Mouse (Mus musculus) limb, embryonic 12.5 days (tissue): ENCODE data around the gene Dnajc5. TPM values are rescaled to one million over a fixed set of nuclear protein-coding genes. Genes with fewer than 3 reads are reported as not detected.
A peak's percentile ranks its signal among the peaks of the same experiment; 100 is the strongest.
"Not testable (repeated sequence)": the region's sequence is repeated elsewhere in the genome, so short reads cannot be mapped to it uniquely, and the experiment has no call there.

ENCODE experiments used
- ATAC-seq: fragments of 200-750 bp; cut with Nextera tagmentation; 2 replicates; pipeline ENCODE4 v1.8.0; 2017; ENCODE audit warnings: low read depth, moderate TSS enrichment; ENCODE audit not compliant: insufficient number of reproducible peaks, insufficient read depth, low FRiP score, low TSS enrichment
- H3K27ac ChIP-seq: fragments of 300-500 bp; sonication (generic); 2 replicates; pipeline ENCODE4 v1.5.1; 2016; ENCODE audit warnings: mild to moderate bottlenecking, moderate library complexity
- H3K27me3 ChIP-seq: fragments of 300-500 bp; sonication (generic); 2 replicates; pipeline ENCODE4 v1.6.1; 2016; ENCODE audit warnings: mild to moderate bottlenecking, moderate library complexity
- H3K36me3 ChIP-seq: fragments of 300-500 bp; sonication (generic); 2 replicates; pipeline ENCODE4 v1.6.1; 2016; ENCODE audit warnings: mild to moderate bottlenecking, moderate library complexity
- H3K4me1 ChIP-seq: fragments of 300-500 bp; sonication (generic); replicated peaks from 2 replicates; pipeline ENCODE4 v1.6.1; 2016
- H3K4me2 ChIP-seq: fragments of 300-500 bp; sonication (generic); 2 replicates; pipeline ENCODE4 v1.6.1; 2016; ENCODE audit warnings: mild to moderate bottlenecking, moderate library complexity
- H3K4me3 ChIP-seq: fragments of 300-500 bp; sonication (generic); replicated peaks from 2 replicates; pipeline ENCODE4 v1.5.1; 2016; ENCODE audit warnings: mild to moderate bottlenecking
- H3K9ac ChIP-seq: fragments of 300-500 bp; sonication (generic); replicated peaks from 2 replicates; pipeline ENCODE4 v1.6.1; 2016; ENCODE audit warnings: mild to moderate bottlenecking, moderate library complexity
- H3K9me3 ChIP-seq: fragments of 300-500 bp; sonication (generic); 2 replicates; pipeline ENCODE4 v1.6.1; 2016; ENCODE audit warnings: mild to moderate bottlenecking, moderate library complexity
- WGBS: fragments of 180-500 bp; shearing (Covaris S2); methylation state at CpG from one replicate; pipeline ENCODE4 v1.1.7; 2016; 5-methylcytosine and 5-hydroxymethylcytosine counted together
- polyA plus RNA-seq: library from polyadenylated mRNA; unstranded; fragments of >200 nt; fragmentation: Nextera tagmentation; extraction: Ambion mirVana; gene quantifications from 2 replicates; pipeline ENCODE4 v1.2.1, GENCODE M21; 2016

Dnajc5 gene
- polyA plus RNA-seq, 1 experiment from 2014 or later = 90.6 TPM

DNA sequence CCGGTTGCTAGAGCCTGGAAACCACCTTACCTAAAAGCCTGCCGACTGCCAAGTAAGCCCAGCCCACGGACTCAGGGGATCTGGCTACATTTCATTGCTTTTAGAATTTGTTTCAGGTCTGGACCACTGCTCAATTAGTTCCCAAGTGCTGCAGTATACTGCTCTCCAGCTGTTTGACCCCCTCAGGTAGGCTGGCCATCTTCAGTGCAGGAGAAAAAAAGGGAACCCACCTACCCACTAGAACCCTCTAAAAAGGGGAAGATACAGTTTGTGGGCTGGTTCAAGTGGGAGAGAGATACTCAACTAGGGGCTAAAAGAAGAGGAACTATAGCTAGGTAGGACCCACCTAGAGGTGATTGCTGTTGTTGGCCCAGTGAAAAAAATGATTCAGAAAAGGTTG is 28.1 kb upstream of the Dnajc5 start:
- H3K4me3 ChIP-seq = no peak overlapping the region
- H3K9me3 ChIP-seq = no peaks in the 10 kb centered on the region
- no peaks in the 10 kb centered on the region for H3K27me3 ChIP-seq
- no peak overlapping the region for H3K27ac ChIP-seq
- no peak overlapping the region for H3K4me2 ChIP-seq
- H3K4me1 ChIP-seq = peaks cover 14% of the 10 kb centered on the region
- ATAC-seq = no peak
- no peaks in the 10 kb centered on the region for H3K36me3 ChIP-seq
- H3K9ac ChIP-seq = no peak overlapping the region
- WGBS = 40% methylated on average over 3 of the region's 3 CpGs

DNA sequence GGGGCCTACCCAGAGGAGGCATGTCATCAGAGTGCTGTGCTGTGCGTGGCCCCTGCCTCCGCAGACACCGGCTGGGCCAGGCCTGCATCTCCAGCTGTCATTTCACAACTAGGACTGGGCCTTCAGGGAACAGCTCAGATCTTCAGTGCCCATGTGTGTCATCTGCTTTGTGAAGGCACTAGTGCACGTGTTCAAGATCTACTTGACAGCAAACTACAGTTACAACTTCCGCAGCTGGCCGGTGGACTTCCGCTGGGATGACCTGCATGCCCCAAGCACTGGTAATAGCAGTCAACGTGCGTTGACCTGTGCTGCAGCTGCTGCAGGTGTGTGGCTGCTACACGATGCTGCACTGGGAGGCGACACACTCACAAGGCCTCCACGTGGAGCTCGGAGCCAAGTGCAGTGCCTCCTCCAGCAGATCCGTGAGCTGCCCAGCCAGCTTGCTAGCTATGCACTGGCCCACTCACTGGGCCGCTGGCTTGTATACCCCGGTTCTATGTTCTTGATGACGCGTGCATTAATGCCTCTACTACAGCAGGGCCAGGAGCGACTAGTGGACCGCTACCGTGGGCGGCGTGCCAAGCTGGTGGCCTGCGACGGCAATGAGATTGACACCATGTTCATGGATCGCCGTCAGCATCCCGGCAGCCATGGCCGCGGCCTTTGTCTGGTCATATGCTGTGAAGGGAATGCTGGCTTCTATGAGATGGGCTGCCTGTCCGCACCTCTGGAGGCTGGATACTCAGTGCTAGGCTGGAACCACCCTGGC is 26.9 kb upstream of the Dnajc5 start, which contains the start of gene Abhd16b:
TSS of gene Abhd16b (plus strand) at position 51 of the 772 bp plus-strand sequence.
- H3K27ac ChIP-seq = no peak within 1 kb of the TSS
- no peaks in the 10 kb centered on the region for H3K27me3 ChIP-seq
- H3K4me1 ChIP-seq = peaks cover 12% of the 10 kb centered on the region
- H3K4me2 ChIP-seq = no peak within 1 kb of the TSS
- H3K36me3 ChIP-seq = no peaks in the 10 kb centered on the region
- no peak within 1 kb of the TSS; the same call in 1 of the 2 replicates for H3K9ac ChIP-seq
- H3K9me3 ChIP-seq = no peaks in the 10 kb centered on the region
- H3K4me3 ChIP-seq = no peak within 1 kb of the TSS
- 83% methylated on average over 31 of the region's 31 CpGs for WGBS
- no peak for ATAC-seq

DNA sequence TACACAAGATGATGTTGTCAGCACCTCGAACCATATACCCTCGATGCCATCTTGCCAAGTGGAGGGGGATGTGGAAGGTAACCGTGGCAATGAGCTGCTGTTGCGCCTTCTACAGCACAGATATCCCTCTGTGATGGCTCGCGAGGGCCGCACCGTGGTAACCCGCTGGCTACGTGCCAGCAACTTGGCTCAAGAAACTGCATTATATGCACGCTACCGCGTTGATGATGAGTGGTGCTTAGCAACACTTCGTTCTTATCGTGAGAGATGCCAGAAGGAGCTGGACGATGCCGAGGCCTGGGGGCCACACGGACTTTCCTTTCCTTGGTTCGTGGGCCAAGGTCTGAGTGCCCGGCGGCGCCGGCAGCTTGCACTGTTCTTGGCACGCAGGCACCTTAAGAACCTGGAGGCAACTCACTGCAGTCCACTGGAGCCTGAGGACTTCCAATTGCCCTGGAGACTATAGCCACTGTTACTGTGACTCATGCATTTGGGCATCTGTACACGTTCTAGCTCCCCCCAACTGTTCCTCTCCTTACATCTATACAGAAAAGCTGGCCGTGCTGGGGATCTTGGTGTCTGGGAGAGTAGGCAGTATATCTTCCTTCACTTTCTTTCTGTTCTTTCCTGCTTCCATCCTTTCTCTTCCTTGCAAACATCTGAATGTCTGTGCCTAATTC is 25.9 kb upstream of the Dnajc5 start:
- H3K27ac ChIP-seq = no peak overlapping the region
- peaks cover 2% of the 10 kb centered on the region; the same call in 1 of the 2 replicates for H3K36me3 ChIP-seq
- H3K27me3 ChIP-seq = no peaks in the 10 kb centered on the region
- peaks cover 16% of the 10 kb centered on the region for H3K4me1 ChIP-seq
- ATAC-seq = no peak
- H3K9me3 ChIP-seq = no peaks in the 10 kb centered on the region
- H3K9ac ChIP-seq = no peak overlapping the region
- H3K4me3 ChIP-seq = no peak overlapping the region
- WGBS = 80% methylated on average over 26 of the region's 26 CpGs
- H3K4me2 ChIP-seq = no peak overlapping the region

DNA sequence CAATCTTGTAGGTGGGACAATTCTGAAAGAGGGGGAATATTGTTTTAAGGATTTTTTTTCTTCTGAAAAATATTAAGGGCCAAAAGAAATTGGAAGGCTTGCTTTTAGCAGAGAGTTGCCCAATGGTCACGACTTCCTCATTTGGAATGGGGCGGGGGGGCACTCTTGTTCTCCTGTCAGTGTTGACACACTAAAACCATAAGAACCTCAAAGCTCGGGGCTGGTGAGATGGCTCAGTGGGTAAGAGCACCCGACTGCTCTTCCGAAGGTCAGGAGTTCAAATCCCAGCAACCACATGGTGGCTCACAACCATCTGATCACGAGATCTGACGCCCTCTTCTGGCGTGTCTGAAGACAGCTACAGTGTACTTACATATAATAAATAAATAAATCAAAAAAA is 24.4 kb upstream of the Dnajc5 start:
- not testable (repeated sequence) for H3K4me3 ChIP-seq, H3K9ac ChIP-seq, H3K9me3 ChIP-seq, ATAC-seq, H3K27me3 ChIP-seq, H3K27ac ChIP-seq
- Histone ChIP-seq H3K36me3 (peaks cover 16% of the 10 kb centered on the region), H3K4me2 (peak overlapping the region; percentile 98), H3K4me1 (peaks cover 16% of the 10 kb centered on the region)
- WGBS = 66% methylated on average over 8 of the region's 8 CpGs

DNA sequence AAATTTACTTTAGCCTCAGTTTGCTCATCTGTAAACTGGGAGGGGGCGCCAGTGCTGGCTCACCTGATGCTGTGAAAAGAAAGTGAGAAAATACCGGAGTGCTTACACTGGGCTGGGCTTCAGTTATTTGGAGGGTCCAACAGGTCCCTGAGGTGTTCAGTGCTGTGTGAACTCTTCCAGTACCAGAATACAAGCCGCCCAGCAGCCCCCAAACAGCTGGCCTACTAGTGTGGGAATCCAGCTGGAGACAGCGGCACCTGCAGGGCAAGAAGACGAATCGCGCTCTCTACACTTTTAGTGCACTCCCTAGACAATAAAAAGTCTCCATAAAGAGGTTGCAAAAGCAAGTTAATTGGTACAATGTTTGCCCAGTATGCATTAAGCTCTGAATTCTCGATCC is 24.0 kb upstream of the Dnajc5 start:
- Histone ChIP-seq H3K4me1 (peaks cover 16% of the 10 kb centered on the region), H3K9me3 (no peaks in the 10 kb centered on the region), H3K4me3 (peak overlapping the region; percentile 93), H3K9ac (peak overlapping the region; percentile 51; the same call in 1 of the 2 replicates), H3K27ac (peak overlapping the region; percentile 78), H3K27me3 (no peaks in the 10 kb centered on the region), H3K36me3 (peaks cover 21% of the 10 kb centered on the region), H3K4me2 (peak overlapping the region; percentile 98)
- WGBS = 11% methylated on average over 8 of the region's 8 CpGs
- 0 out of 2 replicates have a peak, but pooled peaks have one; percentile 30 for ATAC-seq

DNA sequence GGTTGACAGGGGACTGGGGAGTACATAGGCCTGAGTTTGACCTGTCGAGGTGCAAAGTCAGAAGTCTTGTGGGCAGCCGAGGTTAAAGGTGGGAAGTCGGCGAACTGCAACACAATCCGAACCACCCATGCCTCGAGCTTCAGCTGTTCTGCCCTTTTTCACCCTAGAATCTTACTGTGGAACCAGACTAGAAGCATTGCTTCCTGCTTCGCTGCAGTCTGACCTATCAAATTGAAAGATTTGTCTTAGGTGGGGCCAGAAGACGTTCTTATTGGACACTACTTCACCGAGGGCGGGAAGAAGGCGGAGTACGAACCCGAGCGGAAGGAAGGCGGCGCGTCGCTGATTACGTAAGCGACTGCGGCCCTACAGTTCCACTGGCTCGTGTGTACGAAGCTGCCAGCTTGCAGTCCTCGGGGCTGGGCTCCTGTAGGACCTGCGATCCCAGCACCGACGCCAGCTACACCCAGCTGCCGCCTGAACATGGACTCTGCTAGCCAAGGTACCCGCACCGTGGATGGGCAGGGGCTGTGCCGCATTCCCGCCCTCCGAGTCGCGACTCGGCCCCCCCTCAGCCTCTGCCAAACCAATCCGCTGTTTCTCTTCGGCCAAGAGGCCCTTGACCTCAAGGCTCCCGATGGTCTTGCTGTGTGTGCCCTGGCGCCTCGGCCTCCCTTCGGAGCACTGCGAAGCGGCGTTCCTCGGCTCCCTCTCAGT is 23.3 kb upstream of the Dnajc5 start, which contains the start of gene Tpd52l2:
TSS of gene Tpd52l2 (plus strand) at position 312 of the 717 bp plus-strand sequence.
- peak within 1 kb of the TSS; percentile 95 for H3K9ac ChIP-seq

DNA sequence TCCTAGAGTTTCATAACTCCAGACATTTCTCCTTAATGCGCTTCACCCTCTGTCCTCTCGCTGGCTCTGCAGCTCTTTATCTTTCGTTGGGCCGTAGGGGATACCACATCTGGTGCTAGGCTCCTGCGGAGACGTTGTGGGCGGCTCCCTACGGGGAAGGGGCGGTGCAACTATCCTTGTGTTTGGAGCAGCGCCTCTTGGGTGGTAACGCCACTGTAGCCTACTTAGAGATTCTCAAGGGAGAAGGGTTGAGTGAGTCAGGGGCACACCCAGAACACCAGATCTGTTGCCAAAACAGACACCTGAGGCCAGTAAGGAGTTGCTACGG is 22.8 kb upstream of the Dnajc5 start:
- Histone ChIP-seq H3K4me2 (peak overlapping the region; percentile 98), H3K9me3 (no peaks in the 10 kb centered on the region), H3K36me3 (peaks cover 33% of the 10 kb centered on the region), H3K27ac (peak overlapping the region; percentile 94), H3K9ac (peak overlapping the region; percentile 95), H3K4me1 (peaks cover 16% of the 10 kb centered on the region), H3K27me3 (no peaks in the 10 kb centered on the region), H3K4me3 (peak overlapping the region; percentile 93)
- ATAC-seq = peak; percentile 33; the same call in 1 of the 2 replicates
- WGBS = under 1% methylated on average over 12 of the region's 12 CpGs

More for the DNA sequence above, 23.3 kb upstream of the Dnajc5 start, which contains the start of gene Tpd52l2:
- H3K4me3 ChIP-seq = peak within 1 kb of the TSS; percentile 93
- peak within 1 kb of the TSS; percentile 98 for H3K4me2 ChIP-seq
- H3K27me3 ChIP-seq = no peaks in the 10 kb centered on the region
- no peaks in the 10 kb centered on the region for H3K9me3 ChIP-seq
- ATAC-seq = peak; percentile 95
- WGBS = under 1% methylated on average over 46 of the region's 46 CpGs
- peaks cover 28% of the 10 kb centered on the region for H3K36me3 ChIP-seq
- peaks cover 16% of the 10 kb centered on the region for H3K4me1 ChIP-seq
- H3K27ac ChIP-seq = peak within 1 kb of the TSS; percentile 94

DNA sequence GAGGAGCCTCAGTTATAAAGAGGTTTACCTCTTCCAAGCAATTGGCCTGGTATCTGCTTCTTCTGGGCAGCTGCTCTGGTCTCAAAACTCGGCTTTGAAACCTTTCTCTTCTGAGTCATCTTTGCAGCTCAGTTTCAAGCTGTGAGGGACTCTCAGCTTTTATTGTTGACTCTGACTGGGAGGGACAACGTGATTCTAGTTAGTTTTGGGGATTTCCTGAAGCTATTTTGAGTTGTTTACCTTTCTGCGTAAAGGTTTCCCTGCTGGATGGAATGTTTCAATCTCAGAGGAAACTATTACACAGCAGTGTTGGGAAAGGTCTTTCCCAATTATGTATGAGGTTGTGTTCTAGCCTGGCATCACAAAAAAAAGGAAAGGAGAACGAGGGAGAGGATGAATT is 21.6 kb upstream of the Dnajc5 start:
- no peaks in the 10 kb centered on the region for H3K9me3 ChIP-seq
- peaks cover 43% of the 10 kb centered on the region for H3K36me3 ChIP-seq
- no peak overlapping the region for H3K4me2 ChIP-seq
- no peak overlapping the region for H3K4me3 ChIP-seq
- ATAC-seq = no peak
- no peaks in the 10 kb centered on the region for H3K27me3 ChIP-seq
- WGBS = 87% methylated on average over 4 of the region's 4 CpGs
- H3K9ac ChIP-seq = no peak overlapping the region
- H3K4me1 ChIP-seq = peaks cover 16% of the 10 kb centered on the region
- H3K27ac ChIP-seq = no peak overlapping the region

DNA sequence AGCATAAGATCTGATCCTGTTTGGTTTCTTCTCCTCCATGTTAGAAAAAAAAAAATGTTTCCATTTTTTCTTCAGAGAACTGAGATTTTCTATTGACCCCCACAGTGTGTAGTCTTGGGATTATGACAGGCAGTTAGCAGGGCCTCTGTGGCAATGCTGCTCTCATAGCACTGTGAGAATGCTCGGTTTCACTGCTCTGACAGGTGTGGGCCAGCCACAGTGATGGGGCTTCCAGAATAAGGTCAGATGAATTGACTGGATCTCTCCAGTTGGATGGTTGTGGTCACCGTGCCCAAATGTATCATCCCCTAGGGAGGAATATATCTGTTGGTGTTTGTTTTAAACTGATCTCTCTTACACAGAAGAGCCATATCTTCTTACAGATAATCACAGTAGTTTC is 11.1 kb upstream of the Dnajc5 start:
- no peak for ATAC-seq
- Histone ChIP-seq H3K4me1 (no peaks in the 10 kb centered on the region), H3K9ac (no peak overlapping the region), H3K27ac (no peak overlapping the region), H3K4me3 (no peak overlapping the region), H3K36me3 (peaks cover 95% of the 10 kb centered on the region), H3K4me2 (no peak overlapping the region), H3K9me3 (no peaks in the 10 kb centered on the region), H3K27me3 (no peaks in the 10 kb centered on the region)
- WGBS = 87% methylated on average over 2 of the region's 2 CpGs

DNA sequence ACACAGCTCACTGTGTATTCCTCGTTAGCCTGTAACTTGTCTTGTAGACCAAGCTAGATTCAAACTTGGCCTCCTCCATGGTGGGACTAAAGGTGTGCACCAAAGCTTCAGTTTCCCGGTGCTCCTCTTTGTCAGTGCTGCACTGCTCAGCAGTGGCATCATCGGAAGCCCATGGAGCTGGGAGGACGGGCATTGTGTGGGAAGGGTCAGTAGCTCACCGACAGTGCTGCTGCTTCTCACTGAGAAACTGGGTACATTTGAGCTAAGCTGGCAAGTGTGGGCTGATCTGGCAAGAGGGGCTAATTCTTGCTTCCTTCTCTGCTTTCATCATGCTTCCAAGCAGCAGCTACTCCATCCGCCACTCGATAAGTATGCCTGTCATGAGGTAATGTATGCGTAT is 9.1 kb upstream of the Dnajc5 start:
- 93% methylated on average over 8 of the region's 8 CpGs for WGBS
- Histone ChIP-seq H3K4me3 (no peak overlapping the region), H3K27ac (no peak overlapping the region), H3K9me3 (no peaks in the 10 kb centered on the region), H3K27me3 (no peaks in the 10 kb centered on the region), H3K9ac (no peak overlapping the region), H3K4me2 (no peak overlapping the region), H3K36me3 (peaks cover 95% of the 10 kb centered on the region), H3K4me1 (no peaks in the 10 kb centered on the region)
- ATAC-seq = no peak

DNA sequence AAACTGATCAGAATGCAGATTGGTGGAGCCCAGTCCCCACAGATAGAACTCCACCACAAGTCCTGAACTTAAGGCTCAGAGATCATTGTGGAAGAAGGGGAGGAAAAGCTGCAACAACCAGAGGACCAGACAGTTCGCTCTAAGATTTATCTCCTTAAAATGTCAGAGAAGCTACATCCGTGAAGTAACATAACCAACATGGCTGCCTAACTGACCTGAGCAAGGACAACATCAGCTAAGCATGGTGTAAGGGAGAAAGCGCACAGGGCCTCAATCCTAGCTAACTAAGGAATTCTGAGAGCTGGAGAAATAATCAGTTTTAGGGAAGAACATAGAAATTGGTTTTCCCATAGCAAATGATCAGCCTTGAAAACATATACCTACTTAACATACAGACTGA is 1.1 kb upstream of the Dnajc5 start:
- H3K9me3 ChIP-seq = no peaks in the 10 kb centered on the region
- H3K4me3 ChIP-seq = peak overlapping the region; percentile 97
- H3K4me1 ChIP-seq = peaks cover 24% of the 10 kb centered on the region
- peak overlapping the region; percentile 98 for H3K27ac ChIP-seq
- H3K27me3 ChIP-seq = no peaks in the 10 kb centered on the region
- peaks cover 40% of the 10 kb centered on the region for H3K36me3 ChIP-seq
- 77% methylated on average over 3 of the region's 3 CpGs for WGBS
- H3K4me2 ChIP-seq = peak overlapping the region; percentile 65
- no peak for ATAC-seq
- H3K9ac ChIP-seq = peak overlapping the region; percentile 96
